Mouse (Mus musculus): ENCODE measurements around the gene Micu1.

DNA sequence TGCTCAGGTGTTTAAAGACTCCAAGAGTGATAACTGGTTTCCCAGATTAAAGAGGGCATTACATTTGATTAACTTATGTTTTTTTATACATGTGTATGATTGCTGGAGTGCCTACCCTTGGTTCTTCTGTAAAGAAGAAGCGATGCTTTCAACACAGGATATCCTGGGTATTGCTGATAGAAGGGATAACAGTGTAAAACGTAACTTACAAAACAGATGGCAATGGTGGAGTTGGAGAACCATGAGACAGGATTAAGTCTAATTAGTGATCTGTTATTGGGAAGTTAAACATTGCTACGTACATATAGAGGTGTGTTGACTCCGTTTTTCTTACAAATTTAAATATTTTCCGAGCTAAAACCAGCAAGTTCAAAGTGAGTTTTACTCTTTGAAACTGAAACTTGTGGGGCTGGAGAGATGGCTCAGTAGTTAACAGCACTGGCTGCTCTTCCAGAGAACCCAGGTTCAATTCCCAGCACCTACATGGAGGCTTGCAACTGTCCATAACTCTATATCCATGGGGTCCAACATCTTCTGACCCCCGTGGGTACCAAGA lies 4.8 kb downstream of the Micu1 start:
- TF ChIP-seq CTCF (IDR thresholded peaks at IDR 0.05; ENCODE audit: low read depth) (no peak), EP300 (IDR thresholded peaks at IDR 0.05; ENCODE audit: low read depth) (no peak)
